In the genomic region with DNA sequence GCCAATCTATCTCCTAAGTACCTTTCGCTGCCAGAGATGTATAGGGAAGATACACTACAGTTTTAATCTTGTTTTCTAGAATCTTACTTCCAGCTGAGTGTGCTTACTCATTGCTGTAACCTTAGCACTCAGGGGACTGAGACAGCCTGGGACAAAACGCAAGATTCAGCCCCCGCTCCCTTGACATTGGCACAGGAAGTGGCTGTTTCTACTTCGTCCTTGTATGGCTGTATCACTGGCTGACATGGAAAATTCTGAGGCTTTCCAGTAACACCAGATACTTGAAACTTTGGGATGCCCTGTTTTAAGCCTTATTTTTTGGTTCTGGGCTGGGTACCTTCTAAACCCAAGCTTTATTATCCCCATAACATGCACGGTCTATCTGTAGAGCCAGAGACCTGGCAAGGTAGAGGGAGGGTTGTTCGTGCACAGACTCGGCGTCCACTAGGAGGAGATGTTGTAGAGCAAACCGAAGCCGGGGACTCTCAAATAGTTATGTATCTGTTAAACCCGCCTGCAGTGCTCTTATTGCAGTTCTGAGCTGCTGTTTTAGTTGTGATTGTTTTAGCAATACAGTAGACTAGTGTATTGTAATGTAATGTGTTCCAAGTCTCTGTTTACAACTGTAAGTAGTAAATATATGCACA, we compare ENCODE assay signal across 8 mouse cellular contexts. TPM values are rescaled to one million over a fixed set of nuclear protein-coding genes. Genes with fewer than 3 reads are reported as not detected.
DNase-seq lines count a peak whose midpoint lies in the region; ATAC-seq and TF ChIP-seq lines count a peak whose summit lies in the region.

No protein-coding gene starts in this region.

- 0 out of 2 replicates have a peak, but pooled peaks have one; percentile 62 for ATAC-seq in heart, embryonic 15.5 days (replicated peaks; ENCODE audit: insufficient number of reproducible peaks, insufficient read depth, low FRiP score, low read depth)
- ATAC-seq in kidney, postnatal 0 days (replicated peaks; ENCODE audit: low FRiP score, low read depth): no peak
- no peak for ATAC-seq in liver, embryonic 14.5 days (ENCODE audit: insufficient read depth)
- no peak for ATAC-seq in erythroid progenitor cell, adult 5-6 weeks (replicated peaks; ENCODE audit: low FRiP score, poor library complexity, severe bottlenecking)

- no peaks in the 10 kb centered on the region for H3K27me3 ChIP-seq in MEL (ENCODE audit: control insufficient read depth in 1 of 2, insufficient read depth in 2 of 2, low read length in 2 of 2)
- H3K27me3 ChIP-seq in heart, embryonic 15.5 days: no peaks in the 10 kb centered on the region
- no peaks in the 10 kb centered on the region for H3K27me3 ChIP-seq in kidney, postnatal 0 days (ENCODE audit: insufficient read depth, low read length)
- H3K27me3 ChIP-seq in liver, embryonic 14.5 days (ENCODE audit: control insufficient read depth, insufficient read depth, low read length): no peaks in the 10 kb centered on the region

- H3K9me3 ChIP-seq in MEL (replicated peaks; ENCODE audit: insufficient read depth, low read length): no peaks in the 10 kb centered on the region
- no peaks in the 10 kb centered on the region for H3K9me3 ChIP-seq in heart, embryonic 15.5 days (replicated peaks)
- H3K9me3 ChIP-seq in kidney, postnatal 0 days (replicated peaks; ENCODE audit: low read length): no peaks in the 10 kb centered on the region
- no peaks in the 10 kb centered on the region for H3K9me3 ChIP-seq in liver, embryonic 14.5 days (ENCODE audit: control insufficient read depth, low read length)

- peaks cover 0 to 14% of the 10 kb centered on the region in 2 experiments; a peak in 2 of 4 replicates for H3K36me3 ChIP-seq in MEL (ENCODE audit: control insufficient read depth in 1 of 2, insufficient read depth in 2 of 2, low read length in 2 of 2)
- H3K36me3 ChIP-seq in heart, embryonic 15.5 days: no peaks in the 10 kb centered on the region
- H3K36me3 ChIP-seq in kidney, postnatal 0 days (ENCODE audit: insufficient read depth, low read length): peaks cover 9% of the 10 kb centered on the region; the same call in 1 of the 2 replicates
- H3K36me3 ChIP-seq in liver, embryonic 14.5 days (replicated peaks; ENCODE audit: control insufficient read depth, insufficient read depth, low read depth): peaks cover 5% of the 10 kb centered on the region

- peaks cover 5% of the 10 kb centered on the region for H3K79me2 ChIP-seq in MEL (ENCODE audit: control insufficient read depth, insufficient read depth, low read length, poor library complexity)

- H3K27ac ChIP-seq in MEL (ENCODE audit: control insufficient read depth, low read depth, low read length): no peak overlapping the region
- H3K27ac ChIP-seq in cortical plate, adult 2 months (ENCODE audit: insufficient read depth, low read length): no peak overlapping the region
- H3K27ac ChIP-seq in heart, embryonic 15.5 days: no peak overlapping the region
- H3K27ac ChIP-seq in kidney, postnatal 0 days: no peak overlapping the region
- H3K27ac ChIP-seq in liver, embryonic 14.5 days: no peak overlapping the region

- H3K4me3 ChIP-seq in MEL (ENCODE audit: control insufficient read depth in 1 of 2, insufficient read depth in 1 of 2, low read depth in 2 of 2, low read length in 2 of 2): no peak overlapping the region
- no peak overlapping the region for H3K4me3 ChIP-seq in cortical plate, adult 2 months (ENCODE audit: insufficient read depth, low read length)
- H3K4me3 ChIP-seq in heart, embryonic 15.5 days: no peak overlapping the region
- no peak overlapping the region for H3K4me3 ChIP-seq in kidney, postnatal 0 days (replicated peaks; ENCODE audit: low read depth, low read length)
- no peak overlapping the region for H3K4me3 ChIP-seq in liver, embryonic 14.5 days (ENCODE audit: insufficient read depth in 1 of 2, low read depth in 2 of 2, low read length in 2 of 2)

- H3K9ac ChIP-seq in MEL (ENCODE audit: control insufficient read depth, low read depth, low read length, poor library complexity, severe bottlenecking): no peak overlapping the region
- H3K9ac ChIP-seq in heart, embryonic 15.5 days: no peak overlapping the region
- H3K9ac ChIP-seq in kidney, postnatal 0 days (ENCODE audit: low read depth, low read length): no peak overlapping the region
- H3K9ac ChIP-seq in liver, embryonic 14.5 days (replicated peaks): no peak overlapping the region

- TF ChIP-seq CTCF in MEL (IDR thresholded peaks at IDR 0.05 in 2 of 3, conservative IDR thresholded peaks at IDR 0.05 in 1 of 3; ENCODE audit: control insufficient read depth in 1 of 3, insufficient read depth in 1 of 3, low read depth in 2 of 3, low read length in 3 of 3, poor library complexity in 1 of 3, severe bottlenecking in 1 of 3): peak; percentile 46 to 80 (median 67)
- TF ChIP-seq CTCF in cortical plate, adult 2 months (IDR thresholded peaks at IDR 0.05; ENCODE audit: extremely low read depth, insufficient read depth, low read length): peak; percentile 86
- peak; percentile 85 for TF ChIP-seq CTCF in kidney, postnatal 0 days (IDR thresholded peaks at IDR 0.05; ENCODE audit: low read depth)
- peak; percentile 68 for TF ChIP-seq CTCF in liver, embryonic 14.5 days (IDR thresholded peaks at IDR 0.05; ENCODE audit: low read depth)

- peaks cover 0 to 15% of the 10 kb centered on the region in 2 experiments; a peak in 3 of 4 replicates for H3K4me1 ChIP-seq in MEL (ENCODE audit: control insufficient read depth in 1 of 2, insufficient read depth in 2 of 2, low read length in 2 of 2)
- no peaks in the 10 kb centered on the region for H3K4me1 ChIP-seq in cortical plate, adult 2 months (ENCODE audit: control insufficient read depth, insufficient read depth, low read length)
- no peaks in the 10 kb centered on the region for H3K4me1 ChIP-seq in heart, embryonic 15.5 days (replicated peaks)
- H3K4me1 ChIP-seq in kidney, postnatal 0 days (replicated peaks; ENCODE audit: insufficient read depth, low read length): no peaks in the 10 kb centered on the region
- H3K4me1 ChIP-seq in liver, embryonic 14.5 days (replicated peaks; ENCODE audit: control insufficient read depth in 2 of 2, insufficient read depth in 2 of 2, low read length in 1 of 2): no peaks in the 10 kb centered on the region

- TF ChIP-seq RAD21 in MEL (IDR thresholded peaks at IDR 0.05; ENCODE audit: low read depth, low read length): peak; percentile 84

- DNase-seq in CD4-positive helper T cell, adult 2 months (ENCODE audit: low read depth, low spot score): peak; percentile 65
- DNase-seq in MEL (ENCODE audit: low read depth, low spot score): peak; percentile 70
- DNase-seq in kidney, postnatal 0 days (ENCODE audit: low spot score): peak; percentile 83
- DNase-seq in liver, embryonic 14.5 days (ENCODE audit: low read depth in 3 of 3, low spot score in 3 of 3): peak in 1 of 3 experiments; percentile 11
- peak; percentile 72 for DNase-seq in retina, embryonic 14.5 days (ENCODE audit: low spot score)

- H3K4me2 ChIP-seq in heart, embryonic 15.5 days: no peak overlapping the region
- no peak overlapping the region for H3K4me2 ChIP-seq in kidney, postnatal 0 days (ENCODE audit: low read length)
- H3K4me2 ChIP-seq in liver, embryonic 14.5 days (ENCODE audit: low read depth): no peak overlapping the region

- TF ChIP-seq POLR2A in MEL (IDR thresholded peaks at IDR 0.05; ENCODE audit: control insufficient read depth in 1 of 2, insufficient read depth in 1 of 2, low read depth in 1 of 2, low read length in 2 of 2, poor library complexity in 1 of 2): no peak
- TF ChIP-seq POLR2A in cortical plate, adult 2 months (IDR thresholded peaks at IDR 0.05; ENCODE audit: extremely low read depth, insufficient read depth, low read length): no peak

- no peak for TF ChIP-seq EP300 in MEL (IDR thresholded peaks at IDR 0.05; ENCODE audit: low read depth in 1 of 2, low read length in 2 of 2)
- TF ChIP-seq EP300 in liver, embryonic 14.5 days (IDR thresholded peaks at IDR 0.05; ENCODE audit: low read depth): no peak

- 46% methylated on average over 11 of the region's 11 CpGs for WGBS in heart, embryonic 15.5 days
- 56% methylated on average over 11 of the region's 11 CpGs for WGBS in kidney, postnatal 0 days
- 44% methylated on average over 11 of the region's 11 CpGs for WGBS in liver, embryonic 14.5 days (ENCODE audit: insufficient replicate concordance)

RNA-seq across cellular contexts. Expression of gene Elovl7, which starts 23.0 kb away (rescaled TPM):
- not detected in 2 replicates for total RNA-seq in MEL (2012; rRNA removed)
- polyA plus RNA-seq in MEL (2012; ENCODE audit: insufficient read depth in 1 of 2, insufficient read length in 2 of 2, low read depth in 1 of 2, low replicate concordance in 2 of 2, missing spikeins in 1 of 2): not detected
- 10.4 and 11.9 TPM in 2 replicates for polyA plus RNA-seq in cortical plate, adult 2 months (2012; rRNA removed)
- polyA plus RNA-seq in heart, embryonic 15.5 days (2015; fragmentation: Nextera tagmentation; extraction: Ambion mirVana): 2.8 and 3.7 TPM in 2 replicates
- polyA plus RNA-seq in kidney, postnatal 0 days (2015; fragmentation: Nextera tagmentation; extraction: Ambion mirVana): 34.5 and 37.2 TPM in 2 replicates
- 0.37 and 0.51 TPM in 2 replicates for polyA plus RNA-seq in liver, embryonic 14.5 days (2012; rRNA removed)
- polyA plus RNA-seq in liver, embryonic 14.5 days (2014; fragmentation: Nextera tagmentation; extraction: Ambion mirVana): 1.8 and 2.0 TPM in 2 replicates
- total RNA-seq in erythroid progenitor cell, adult 5-6 weeks (2015; ENCODE audit: low replicate concordance): 0.72 TPM in 1 of 2 replicates, not detected in the other
- 1.1 TPM in 1 of 2 replicates, not detected in the other for total RNA-seq in erythroid progenitor cell, adult 5-6 weeks (2017; ENCODE audit: low replicate concordance)

RNA-seq across cellular contexts. Expression of gene Ercc8, which starts 32.7 kb away (rescaled TPM):
- total RNA-seq in MEL (2012; rRNA removed): 20.3 and 22.2 TPM in 2 replicates
- 10 to 100 TPM in 1 of 2 experiments, not detected in 1; 15.9 TPM for polyA plus RNA-seq in MEL (2012; ENCODE audit: insufficient read depth in 1 of 2, insufficient read length in 2 of 2, low read depth in 1 of 2, low replicate concordance in 2 of 2, missing spikeins in 1 of 2)
- polyA plus RNA-seq in cortical plate, adult 2 months (2012; rRNA removed): 12.7 and 13.0 TPM in 2 replicates
- polyA plus RNA-seq in heart, embryonic 15.5 days (2015; fragmentation: Nextera tagmentation; extraction: Ambion mirVana): 9.3 and 12.3 TPM in 2 replicates
- polyA plus RNA-seq in kidney, postnatal 0 days (2015; fragmentation: Nextera tagmentation; extraction: Ambion mirVana): 11.6 and 11.7 TPM in 2 replicates
- 4.6 and 5.6 TPM in 2 replicates for polyA plus RNA-seq in liver, embryonic 14.5 days (2012; rRNA removed)
- polyA plus RNA-seq in liver, embryonic 14.5 days (2014; fragmentation: Nextera tagmentation; extraction: Ambion mirVana): 7.8 and 8.8 TPM in 2 replicates
- 2.9 and 4.3 TPM in 2 replicates for total RNA-seq in erythroid progenitor cell, adult 5-6 weeks (2015; ENCODE audit: low replicate concordance)
- total RNA-seq in erythroid progenitor cell, adult 5-6 weeks (2017; ENCODE audit: low replicate concordance): 4.9 TPM in 1 of 2 replicates, not detected in the other

RNA-seq across cellular contexts. Expression of gene Ndufaf2, which starts 32.8 kb away (rescaled TPM):
- 43.7 and 50.9 TPM in 2 replicates for total RNA-seq in MEL (2012; rRNA removed)
- 10 to 100 TPM in 1 of 2 experiments, not detected in 1; 76.0 TPM for polyA plus RNA-seq in MEL (2012; ENCODE audit: insufficient read depth in 1 of 2, insufficient read length in 2 of 2, low read depth in 1 of 2, low replicate concordance in 2 of 2, missing spikeins in 1 of 2)
- 38.6 and 38.7 TPM in 2 replicates for polyA plus RNA-seq in cortical plate, adult 2 months (2012; rRNA removed)
- polyA plus RNA-seq in heart, embryonic 15.5 days (2015; fragmentation: Nextera tagmentation; extraction: Ambion mirVana): 51.7 and 58.8 TPM in 2 replicates
- polyA plus RNA-seq in kidney, postnatal 0 days (2015; fragmentation: Nextera tagmentation; extraction: Ambion mirVana): 79.3 and 87.4 TPM in 2 replicates
- polyA plus RNA-seq in liver, embryonic 14.5 days (2012; rRNA removed): 6.4 and 21.6 TPM in 2 replicates
- 33.6 and 33.8 TPM in 2 replicates for polyA plus RNA-seq in liver, embryonic 14.5 days (2014; fragmentation: Nextera tagmentation; extraction: Ambion mirVana)
- 8.3 and 12.6 TPM in 2 replicates for total RNA-seq in erythroid progenitor cell, adult 5-6 weeks (2015; ENCODE audit: low replicate concordance)
- total RNA-seq in erythroid progenitor cell, adult 5-6 weeks (2017; ENCODE audit: low replicate concordance): 8.9 and 13.3 TPM in 2 replicates
